Mouse (Mus musculus) CH12.LX (cell line): ENCODE measurements around the gene Gpr45.

Source experiments
- CHD2 ChIP-seq: IDR thresholded peaks from 2 replicates; pipeline ENCODE4 v1.6.1; 2011; ENCODE audit warnings: low read length, improper control_type of control experiment
- CTCF ChIP-seq, 2 experiments: IDR thresholded peaks in 1 of 2; conservative IDR thresholded peaks in 1 of 2; 2 replicates each; pipeline ENCODE4 v1.5.1; 2011 to 2012; ENCODE audit warnings: low read depth in 2 of 2, low read length in 2 of 2, improper control_type of control experiment in 1 of 2, inconsistent platforms in 1 of 2, mild to moderate bottlenecking in 1 of 2, moderate library complexity in 1 of 2
- JUN ChIP-seq: IDR thresholded peaks from 2 replicates; pipeline ENCODE4 v1.6.1; 2011; ENCODE audit warnings: low read depth, mild to moderate bottlenecking, low read length, improper control_type of control experiment, moderate library complexity; ENCODE audit not compliant: insufficient read depth
- MAFK ChIP-seq: IDR thresholded peaks from 2 replicates; pipeline ENCODE4 v1.6.1; 2011; ENCODE audit warnings: low read length, improper control_type of control experiment; ENCODE audit not compliant: insufficient replicate concordance
- MYC ChIP-seq: IDR thresholded peaks from 2 replicates; pipeline ENCODE4 v1.6.1; 2011; ENCODE audit warnings: low read depth, mild to moderate bottlenecking, improper control_type of control experiment, low read length
- POLR2A ChIP-seq: IDR thresholded peaks from 2 replicates; pipeline ENCODE4 v1.6.1; 2011; ENCODE audit warnings: low read depth, mild to moderate bottlenecking, improper control_type of control experiment, low read length
- UBTF ChIP-seq: IDR thresholded peaks from 2 replicates; pipeline ENCODE4 v1.6.1; 2012; ENCODE audit warnings: low read depth, mild to moderate bottlenecking, inconsistent platforms, low read length, improper control_type of control experiment, moderate library complexity

DNA sequence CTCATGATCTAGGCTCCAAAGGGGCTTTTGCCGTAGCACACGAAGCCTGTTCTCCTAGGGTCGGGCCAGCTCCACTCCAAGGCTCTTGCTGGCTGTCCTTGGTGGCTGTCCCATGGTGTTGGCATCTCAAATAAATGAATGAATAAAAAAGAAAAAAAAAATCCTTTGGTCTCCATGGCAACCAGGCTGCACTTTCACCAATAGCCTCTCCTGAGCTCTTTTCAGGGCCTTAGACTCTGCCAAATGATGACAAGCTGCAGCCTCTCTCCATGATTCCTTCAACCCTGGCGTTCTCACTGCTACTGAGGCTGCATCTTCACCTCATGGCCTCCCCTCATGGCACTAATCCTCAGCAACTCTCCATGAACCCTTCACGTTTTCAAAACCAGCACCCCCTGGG lies 28.7 kb upstream of the Gpr45 start:
- TF ChIP-seq JUN = no peak
- no peak for TF ChIP-seq UBTF
- no peak for TF ChIP-seq MAFK
- TF ChIP-seq POLR2A = no peak
- no peak for TF ChIP-seq CHD2
- no peak for TF ChIP-seq CTCF (conservative IDR thresholded peaks at IDR 0.05 in 1 of 2, IDR thresholded peaks at IDR 0.05 in 1 of 2; ENCODE audit: low read depth in 2 of 2, low read length in 2 of 2)
- TF ChIP-seq MYC = no peak
